Mouse (Mus musculus) brown adipose tissue, adult 24 weeks (tissue): ENCODE results near the gene Srsf3. TPM values are rescaled to one million over a fixed set of nuclear protein-coding genes. Genes with fewer than 3 reads are reported as not detected.
"Not testable (repeated sequence)": the region's sequence is repeated elsewhere in the genome, so short reads cannot be mapped to it uniquely, and the experiment has no call there.

Source experiments
- H3K27ac ChIP-seq: fragments of 200-500 bp; replicated peaks from 2 replicates; pipeline ENCODE4 v1.5.1; 2012; ENCODE audit warnings: low read depth, mild to moderate bottlenecking, low read length
- H3K4me1 ChIP-seq: fragments of 200-500 bp; 2 replicates; pipeline ENCODE4 v1.6.1; 2012; ENCODE audit warnings: low read length, mixed read lengths; ENCODE audit not compliant: control insufficient read depth, insufficient read depth, insufficient read length
- H3K4me3 ChIP-seq: fragments of 200-500 bp; 2 replicates; pipeline ENCODE4 v1.5.1; 2012; ENCODE audit warnings: low read depth, mild to moderate bottlenecking, low read length, moderate library complexity; ENCODE audit not compliant: insufficient read depth
- polyA plus RNA-seq: library from polyadenylated mRNA; stranded (reverse); fragments of >200 nt; gene quantifications from 2 replicates; pipeline ENCODE4 v1.2.4, GENCODE M21; 2012; ENCODE audit not compliant: missing spikeins, insufficient read depth, insufficient read length

Srsf3 gene
- polyA plus RNA-seq, 1 experiment, result 105 TPM

GRCm38 (mm10) chr17:29026652-29027356, 5.6 kb upstream of the Srsf3 start:
- Histone ChIP-seq H3K27ac (no peak overlapping the region), H3K4me3 (no peak overlapping the region), H3K4me1 (no peaks in the 10 kb centered on the region)

GRCm38 (mm10) chr17:29030321-29031034, 1.9 kb upstream of the Srsf3 start:
- Histone ChIP-seq H3K4me3 (no peak overlapping the region), H3K27ac (no peak overlapping the region), H3K4me1 (peaks cover under 1% of the 10 kb centered on the region; the same call in 1 of the 2 replicates)

GRCm38 (mm10) chr17:29031085-29031711, 1.2 kb upstream of the Srsf3 start:
- H3K4me3 ChIP-seq, result peak overlapping the region; percentile 81
- H3K27ac ChIP-seq, result peak overlapping the region; percentile 78
- H3K4me1 ChIP-seq, result not testable (repeated sequence)

- Histone ChIP-seq H3K4me3 (peak overlapping the region; percentile 81), H3K4me1 (peaks cover 2% of the 10 kb centered on the region; the same call in 1 of the 2 replicates), H3K27ac (peak overlapping the region; percentile 78)
These were observed 606 bp upstream of the Srsf3 start for GRCm38 (mm10) chr17:29031771-29032273.

GRCm38 (mm10) chr17:29033569-29034061, 1.2 kb downstream of the Srsf3 start:
- H3K4me3 ChIP-seq, result peak overlapping the region; percentile 95
- H3K27ac ChIP-seq, result peak overlapping the region; percentile 27; the same call in 1 of the 2 replicates

GRCm38 (mm10) chr17:29034264-29034663, 1.8 kb downstream of the Srsf3 start:
- peak overlapping the region; percentile 95 for H3K4me3 ChIP-seq
- 0 out of 2 replicates have a peak overlapping the region, but pooled peaks have one; percentile 42 for H3K27ac ChIP-seq
- H3K4me1 ChIP-seq, result peaks cover 2% of the 10 kb centered on the region; the same call in 1 of the 2 replicates

More at GRCm38 (mm10) chr17:29033569-29034061, 1.2 kb downstream of the Srsf3 start:
- H3K4me1 ChIP-seq, result peaks cover 2% of the 10 kb centered on the region; the same call in 1 of the 2 replicates

GRCm38 (mm10) chr17:29035506-29035905, 3.1 kb downstream of the Srsf3 start:
- Histone ChIP-seq H3K4me3 (no peak overlapping the region), H3K4me1 (peaks cover 5% of the 10 kb centered on the region), H3K27ac (no peak overlapping the region)

GRCm38 (mm10) chr17:29039351-29039750, 6.9 kb downstream of the Srsf3 start:
- no peak overlapping the region for H3K4me3 ChIP-seq
- no peak overlapping the region for H3K27ac ChIP-seq

GRCm38 (mm10) chr17:29041632-29042031, 9.2 kb downstream of the Srsf3 start:
- H3K4me3 ChIP-seq, H3K27ac ChIP-seq: not testable (repeated sequence)
- peaks cover 11% of the 10 kb centered on the region for H3K4me1 ChIP-seq

More at GRCm38 (mm10) chr17:29039351-29039750, 6.9 kb downstream of the Srsf3 start:
- H3K4me1 ChIP-seq, result peaks cover 5% of the 10 kb centered on the region

- Histone ChIP-seq H3K4me3 (no peak overlapping the region), H3K27ac (no peak overlapping the region), H3K4me1 (peaks cover 11% of the 10 kb centered on the region)
These were observed 10.1 kb downstream of the Srsf3 start for GRCm38 (mm10) chr17:29042569-29042968.

- Histone ChIP-seq H3K4me1 (peaks cover 11% of the 10 kb centered on the region), H3K27ac (no peak overlapping the region), H3K4me3 (no peak overlapping the region)
These were observed 11.2 kb downstream of the Srsf3 start for GRCm38 (mm10) chr17:29043583-29043982.

GRCm38 (mm10) chr17:29044146-29044924, 11.9 kb downstream of the Srsf3 start:
- no peak overlapping the region for H3K4me3 ChIP-seq

GRCm38 (mm10) chr17:29044925-29045319, 12.5 kb downstream of the Srsf3 start:
- peaks cover 8% of the 10 kb centered on the region for H3K4me1 ChIP-seq
- H3K27ac ChIP-seq, result peak overlapping the region; percentile 77

More at GRCm38 (mm10) chr17:29044146-29044924, 11.9 kb downstream of the Srsf3 start:
- Histone ChIP-seq H3K4me1 (peaks cover 11% of the 10 kb centered on the region), H3K27ac (no peak overlapping the region)

More at GRCm38 (mm10) chr17:29044925-29045319, 12.5 kb downstream of the Srsf3 start:
- no peak overlapping the region for H3K4me3 ChIP-seq
